Mouse (Mus musculus): ENCODE results near the gene Krtcap2.

- no peak for TF ChIP-seq POLR2A (IDR thresholded peaks at IDR 0.05; ENCODE audit: extremely low read depth, insufficient read depth, low read length)
- no peak for TF ChIP-seq CTCF (IDR thresholded peaks at IDR 0.05; ENCODE audit: extremely low read depth, insufficient read depth, low read length)
Observed at GRCm38 (mm10) chr3:89293247-89293918, 47.6 kb downstream of the Krtcap2 start.
